Mouse (Mus musculus) stomach, postnatal 0 days (tissue): ENCODE results near the gene Prkci.

ENCODE experiments used
- CTCF ChIP-seq: IDR thresholded peaks from 2 replicates; pipeline ENCODE4 v1.5.1; 2016; ENCODE audit warnings: antibody characterized with exemption, low read depth, mild to moderate bottlenecking, moderate library complexity
- EP300 ChIP-seq: optimal IDR thresholded peaks from 2 replicates; pipeline ENCODE3; 2016; ENCODE audit warnings: antibody characterized with exemption

DNA sequence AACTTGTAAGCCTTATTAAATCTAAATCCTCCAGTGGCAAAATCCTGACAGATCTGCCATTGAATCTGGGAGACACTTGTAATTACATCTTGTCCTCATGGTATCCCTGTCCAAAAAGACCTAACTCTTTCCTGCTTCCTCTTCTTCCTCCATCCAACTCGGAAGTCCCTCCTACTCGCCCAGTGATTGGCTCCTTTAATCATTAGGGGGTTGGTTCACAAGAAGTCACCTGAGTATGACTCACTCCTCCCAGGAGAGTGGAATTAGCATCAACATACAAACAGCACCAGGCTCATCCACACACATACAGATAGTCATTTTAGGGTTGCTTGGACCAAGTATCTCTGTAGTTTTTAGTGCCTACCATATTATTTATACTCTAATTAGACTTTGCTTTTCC is 47.4 kb downstream of the Prkci start:
- TF ChIP-seq CTCF (no peak), EP300 (no peak)
